Mouse (Mus musculus): ENCODE measurements at regions not wholly inside any gene's neighbourhood (a gene's known extent, or its start where the extent isn't known, plus 50 kb on each side); places are given as distances from the start of the nearest gene placed in this dataset.
A peak's percentile ranks its signal among the peaks of the same experiment; 100 is the strongest.

- DNase-seq, result no peak
Measured at GRCm38 (mm10) chr16:24137266-24138033, 148.8 kb upstream of the Bcl6 start.

- DNase-seq, result no peak
Measured at GRCm38 (mm10) chr16:24136483-24137148, 148.0 kb upstream of the Bcl6 start.

- peak; percentile 64 for DNase-seq
Measured at GRCm38 (mm10) chr16:24135841-24136240, 147.2 kb upstream of the Bcl6 start.

- no peak for DNase-seq
Measured at GRCm38 (mm10) chr16:24135351-24135750, 146.7 kb upstream of the Bcl6 start.

- DNase-seq, result no peak
Measured at GRCm38 (mm10) chr16:24134486-24135050, 145.9 kb upstream of the Bcl6 start.

- DNase-seq, result no peak
Measured at GRCm38 (mm10) chr16:24130646-24131045, 142.0 kb upstream of the Bcl6 start.

GRCm38 (mm10) chr16:24129701-24130100 is 141.0 kb upstream of the Bcl6 start:
- no peak for DNase-seq

GRCm38 (mm10) chr16:24128566-24128965 is 139.9 kb upstream of the Bcl6 start:
- DNase-seq, result no peak

GRCm38 (mm10) chr16:24124766-24125165 is 136.1 kb upstream of the Bcl6 start:
- DNase-seq, result no peak

GRCm38 (mm10) chr16:24124083-24124482 is 135.4 kb upstream of the Bcl6 start:
- DNase-seq, result no peak

GRCm38 (mm10) chr16:24121633-24122032 is 133.0 kb upstream of the Bcl6 start:
- DNase-seq, result no peak

GRCm38 (mm10) chr16:24120836-24121235 is 132.2 kb upstream of the Bcl6 start:
- DNase-seq, result no peak

GRCm38 (mm10) chr16:24118487-24118886 is 129.8 kb upstream of the Bcl6 start:
- DNase-seq, result no peak

- DNase-seq, result no peak
Measured at GRCm38 (mm10) chr16:24102854-24103690, 114.4 kb upstream of the Bcl6 start.

GRCm38 (mm10) chr16:24097596-24097995 is 108.9 kb upstream of the Bcl6 start:
- DNase-seq, result no peak

GRCm38 (mm10) chr16:24096076-24096475 is 107.4 kb upstream of the Bcl6 start:
- DNase-seq, result no peak

- no peak for DNase-seq
Measured at GRCm38 (mm10) chr16:24095630-24096029, 107.0 kb upstream of the Bcl6 start.

GRCm38 (mm10) chr16:24094566-24094965 is 105.9 kb upstream of the Bcl6 start:
- DNase-seq, result no peak

GRCm38 (mm10) chr16:24093624-24094023 is 105.0 kb upstream of the Bcl6 start:
- no peak for DNase-seq

- no peak for DNase-seq
Measured at GRCm38 (mm10) chr16:24092616-24093525, 104.2 kb upstream of the Bcl6 start.

- no peak for DNase-seq
Measured at GRCm38 (mm10) chr16:24092136-24092535, 103.5 kb upstream of the Bcl6 start.

- no peak for DNase-seq
Measured at GRCm38 (mm10) chr16:24090981-24091380, 102.3 kb upstream of the Bcl6 start.
